Mouse (Mus musculus) heart, embryonic 16.5 days (tissue): ENCODE results near the gene Dmpk. TPM values are rescaled to one million over a fixed set of nuclear protein-coding genes. Genes with fewer than 3 reads are reported as not detected.

Source experiments
- ATAC-seq: fragments of 200-750 bp; cut with Nextera tagmentation; replicated peaks from 2 replicates; pipeline ENCODE4 v1.8.0; 2017; ENCODE audit warnings: moderate number of reproducible peaks; ENCODE audit not compliant: insufficient read depth, low FRiP score; ENCODE audit errors: extremely low read depth
- H3K27ac ChIP-seq: fragments of 300-500 bp; sonication (generic); 2 replicates; pipeline ENCODE4 v1.5.1; 2014; ENCODE audit warnings: mild to moderate bottlenecking, low read length, control low read depth, moderate library complexity
- H3K27me3 ChIP-seq: fragments of 300-500 bp; sonication (generic); 2 replicates; pipeline ENCODE4 v1.6.1; 2014; ENCODE audit warnings: low read length, mixed read lengths; ENCODE audit not compliant: control insufficient read depth, insufficient read depth
- H3K36me3 ChIP-seq: fragments of 300-500 bp; sonication (generic); 2 replicates; pipeline ENCODE4 v1.6.1; 2014; ENCODE audit not compliant: control insufficient read depth, insufficient read depth
- H3K4me1 ChIP-seq: fragments of 300-500 bp; sonication (generic); 2 replicates; pipeline ENCODE4 v1.6.1; 2014; ENCODE audit warnings: low read length, mixed read lengths; ENCODE audit not compliant: control insufficient read depth, insufficient read depth
- H3K4me2 ChIP-seq: fragments of 300-500 bp; sonication (generic); 2 replicates; pipeline ENCODE4 v1.6.1; 2014; ENCODE audit warnings: low read depth, mild to moderate bottlenecking, control low read depth, low read length
- H3K4me3 ChIP-seq: fragments of 300-500 bp; sonication (generic); 2 replicates; pipeline ENCODE4 v1.5.1; 2014; ENCODE audit warnings: mild to moderate bottlenecking, control low read depth, low read length
- H3K9ac ChIP-seq: fragments of 300-500 bp; sonication (generic); 2 replicates; pipeline ENCODE4 v1.6.1; 2014; ENCODE audit warnings: low read length, control low read depth
- H3K9me3 ChIP-seq: fragments of 300-500 bp; sonication (generic); replicated peaks from 2 replicates; pipeline ENCODE4 v1.6.1; 2016; ENCODE audit warnings: low read length; ENCODE audit not compliant: control insufficient read depth
- WGBS: fragments of 180-500 bp; shearing (Covaris S2); extraction: QIAGEN DNeasy Blood & Tissue Kit; methylation state at CpG from one replicate; pipeline ENCODE4 v1.1.7; 2014; 5-methylcytosine and 5-hydroxymethylcytosine counted together
- polyA plus RNA-seq: library from polyadenylated mRNA; unstranded; fragments of >200 nt; fragmentation: Nextera tagmentation; extraction: Ambion mirVana; gene quantifications from 2 replicates; pipeline ENCODE4 v1.2.1, GENCODE M21; 2015

Dmpk gene
- polyA plus RNA-seq, 1 experiment from 2014 or later = 85.5 TPM

GRCm38 (mm10) chr7:19119631-19120429 lies 36.2 kb downstream of the Dmpk start, which contains the start of gene Fbxo46:
Fbxo46 (plus strand) TSS chr7:19119859.
- 2% methylated on average over 34 of the region's 34 CpGs for WGBS
- no peaks in the 10 kb centered on the region for H3K27me3 ChIP-seq
- no peak within 1 kb of the TSS for H3K27ac ChIP-seq
- no peaks in the 10 kb centered on the region for H3K36me3 ChIP-seq
- H3K9me3 ChIP-seq = peaks cover 7% of the 10 kb centered on the region
- H3K9ac ChIP-seq = peak within 1 kb of the TSS; percentile 73
- H3K4me1 ChIP-seq = peaks cover 16% of the 10 kb centered on the region
- H3K4me3 ChIP-seq = peak within 1 kb of the TSS; percentile 62
- peak within 1 kb of the TSS; percentile 78 for H3K4me2 ChIP-seq
- ATAC-seq = peak; percentile 94

- H3K4me2 ChIP-seq = no peak overlapping the region
- peaks cover 16% of the 10 kb centered on the region for H3K4me1 ChIP-seq
- WGBS = 87% methylated on average over 4 of the region's 4 CpGs
- peaks cover 7% of the 10 kb centered on the region for H3K9me3 ChIP-seq
- H3K9ac ChIP-seq = no peak overlapping the region
- no peaks in the 10 kb centered on the region for H3K27me3 ChIP-seq
- H3K36me3 ChIP-seq = no peaks in the 10 kb centered on the region
- H3K27ac ChIP-seq = no peak overlapping the region
- no peak for ATAC-seq
- no peak overlapping the region for H3K4me3 ChIP-seq
Observed at GRCm38 (mm10) chr7:19121686-19122085, 38.0 kb downstream of the Dmpk start.

GRCm38 (mm10) chr7:19124713-19125112 lies 41.1 kb downstream of the Dmpk start:
- Histone ChIP-seq H3K4me2 (no peak overlapping the region), H3K4me1 (peaks cover 11% of the 10 kb centered on the region), H3K36me3 (no peaks in the 10 kb centered on the region), H3K27ac (no peak overlapping the region), H3K27me3 (no peaks in the 10 kb centered on the region), H3K9me3 (no peaks in the 10 kb centered on the region), H3K4me3 (no peak overlapping the region), H3K9ac (no peak overlapping the region)
- WGBS = 87% methylated on average over 6 of the region's 6 CpGs
- no peak for ATAC-seq

GRCm38 (mm10) chr7:19127744-19128143 lies 44.1 kb downstream of the Dmpk start:
- no peaks in the 10 kb centered on the region for H3K9me3 ChIP-seq
- H3K27me3 ChIP-seq = no peaks in the 10 kb centered on the region
- H3K27ac ChIP-seq = no peak overlapping the region
- peaks cover 9% of the 10 kb centered on the region for H3K4me1 ChIP-seq
- 85% methylated on average over 5 of the region's 5 CpGs for WGBS
- no peak overlapping the region for H3K9ac ChIP-seq
- no peak overlapping the region for H3K4me2 ChIP-seq
- no peak overlapping the region for H3K4me3 ChIP-seq
- H3K36me3 ChIP-seq = no peaks in the 10 kb centered on the region
- no peak for ATAC-seq

- no peaks in the 10 kb centered on the region for H3K27me3 ChIP-seq
- H3K36me3 ChIP-seq = no peaks in the 10 kb centered on the region; the same call in 1 of the 2 replicates
- 88% methylated on average over 5 of the region's 5 CpGs for WGBS
- H3K4me2 ChIP-seq = no peak overlapping the region
- H3K4me3 ChIP-seq = no peak overlapping the region
- H3K9me3 ChIP-seq = no peaks in the 10 kb centered on the region
- peaks cover 9% of the 10 kb centered on the region for H3K4me1 ChIP-seq
- H3K27ac ChIP-seq = no peak overlapping the region
- H3K9ac ChIP-seq = no peak overlapping the region
- no peak for ATAC-seq
Observed at GRCm38 (mm10) chr7:19129396-19129795, 45.7 kb downstream of the Dmpk start.

- Histone ChIP-seq H3K36me3 (peaks cover 7% of the 10 kb centered on the region), H3K4me2 (peak overlapping the region; percentile 79), H3K27me3 (no peaks in the 10 kb centered on the region), H3K4me3 (peak overlapping the region; percentile 63), H3K27ac (peak overlapping the region; percentile 91), H3K9ac (peak overlapping the region; percentile 70), H3K9me3 (no peaks in the 10 kb centered on the region), H3K4me1 (peaks cover 9% of the 10 kb centered on the region)
- 26% methylated on average over 4 of the region's 4 CpGs for WGBS
- ATAC-seq = no peak
Observed at GRCm38 (mm10) chr7:19130657-19131056, 47.0 kb downstream of the Dmpk start.

GRCm38 (mm10) chr7:19131324-19131848 lies 47.7 kb downstream of the Dmpk start:
- ATAC-seq = peak; percentile 100
- Histone ChIP-seq H3K9me3 (no peaks in the 10 kb centered on the region), H3K27me3 (no peaks in the 10 kb centered on the region), H3K27ac (peak overlapping the region; percentile 91), H3K36me3 (peaks cover 15% of the 10 kb centered on the region), H3K4me1 (peaks cover 9% of the 10 kb centered on the region), H3K4me2 (peak overlapping the region; percentile 79), H3K4me3 (peak overlapping the region; percentile 63), H3K9ac (peak overlapping the region; percentile 70)
- WGBS = under 1% methylated on average over 39 of the region's 39 CpGs

GRCm38 (mm10) chr7:19136168-19136567 lies 52.5 kb downstream of the Dmpk start:
- peaks cover 4% of the 10 kb centered on the region; the same call in 1 of the 2 replicates for H3K4me1 ChIP-seq
- H3K9me3 ChIP-seq = no peaks in the 10 kb centered on the region
- 87% methylated on average over 13 of the region's 13 CpGs for whole genome bisulfite sequencing
- H3K4me3 ChIP-seq = no peak overlapping the region
- H3K27me3 ChIP-seq = no peaks in the 10 kb centered on the region
- ATAC-seq = no peak
- no peak overlapping the region for H3K4me2 ChIP-seq
- H3K27ac ChIP-seq = no peak overlapping the region
- peaks cover 46% of the 10 kb centered on the region for H3K36me3 ChIP-seq
- H3K9ac ChIP-seq = no peak overlapping the region

- ATAC-seq = no peak
- 88% methylated on average over 38 of the region's 38 CpGs for WGBS
- Histone ChIP-seq H3K27me3 (no peaks in the 10 kb centered on the region), H3K36me3 (peaks cover 47% of the 10 kb centered on the region), H3K4me3 (no peak overlapping the region), H3K4me2 (no peak overlapping the region), H3K9ac (no peak overlapping the region), H3K27ac (no peak overlapping the region), H3K4me1 (peaks cover 4% of the 10 kb centered on the region; the same call in 1 of the 2 replicates), H3K9me3 (no peaks in the 10 kb centered on the region)
Observed at GRCm38 (mm10) chr7:19136673-19137334, 53.2 kb downstream of the Dmpk start.
